Mouse (Mus musculus) heart, embryonic 16.5 days (tissue): Measurements from ENCODE around the gene Uvrag. TPM values are rescaled to one million over a fixed set of nuclear protein-coding genes. Genes with fewer than 3 reads are reported as not detected.

ENCODE experiments used
- ATAC-seq: fragments of 200-750 bp; cut with Nextera tagmentation; replicated peaks from 2 replicates; pipeline ENCODE4 v1.8.0; 2017; ENCODE audit warnings: moderate number of reproducible peaks; ENCODE audit not compliant: insufficient read depth, low FRiP score; ENCODE audit errors: extremely low read depth
- H3K27ac ChIP-seq: fragments of 300-500 bp; sonication (generic); 2 replicates; pipeline ENCODE4 v1.5.1; 2014; ENCODE audit warnings: mild to moderate bottlenecking, low read length, control low read depth, moderate library complexity
- H3K27me3 ChIP-seq: fragments of 300-500 bp; sonication (generic); 2 replicates; pipeline ENCODE4 v1.6.1; 2014; ENCODE audit warnings: low read length, mixed read lengths; ENCODE audit not compliant: control insufficient read depth, insufficient read depth
- H3K36me3 ChIP-seq: fragments of 300-500 bp; sonication (generic); 2 replicates; pipeline ENCODE4 v1.6.1; 2014; ENCODE audit not compliant: control insufficient read depth, insufficient read depth
- H3K4me1 ChIP-seq: fragments of 300-500 bp; sonication (generic); 2 replicates; pipeline ENCODE4 v1.6.1; 2014; ENCODE audit warnings: low read length, mixed read lengths; ENCODE audit not compliant: control insufficient read depth, insufficient read depth
- H3K4me2 ChIP-seq: fragments of 300-500 bp; sonication (generic); 2 replicates; pipeline ENCODE4 v1.6.1; 2014; ENCODE audit warnings: low read depth, mild to moderate bottlenecking, control low read depth, low read length
- H3K4me3 ChIP-seq: fragments of 300-500 bp; sonication (generic); 2 replicates; pipeline ENCODE4 v1.5.1; 2014; ENCODE audit warnings: mild to moderate bottlenecking, control low read depth, low read length
- H3K9ac ChIP-seq: fragments of 300-500 bp; sonication (generic); 2 replicates; pipeline ENCODE4 v1.6.1; 2014; ENCODE audit warnings: low read length, control low read depth
- H3K9me3 ChIP-seq: fragments of 300-500 bp; sonication (generic); replicated peaks from 2 replicates; pipeline ENCODE4 v1.6.1; 2016; ENCODE audit warnings: low read length; ENCODE audit not compliant: control insufficient read depth
- WGBS: fragments of 180-500 bp; shearing (Covaris S2); extraction: QIAGEN DNeasy Blood & Tissue Kit; methylation state at CpG from one replicate; pipeline ENCODE4 v1.1.7; 2014; 5-methylcytosine and 5-hydroxymethylcytosine counted together
- polyA plus RNA-seq: library from polyadenylated mRNA; unstranded; fragments of >200 nt; fragmentation: Nextera tagmentation; extraction: Ambion mirVana; gene quantifications from 2 replicates; pipeline ENCODE4 v1.2.1, GENCODE M21; 2015

Gene Uvrag
- polyA plus RNA-seq, 1 experiment from 2014 or later, result 16.3 TPM

DNA sequence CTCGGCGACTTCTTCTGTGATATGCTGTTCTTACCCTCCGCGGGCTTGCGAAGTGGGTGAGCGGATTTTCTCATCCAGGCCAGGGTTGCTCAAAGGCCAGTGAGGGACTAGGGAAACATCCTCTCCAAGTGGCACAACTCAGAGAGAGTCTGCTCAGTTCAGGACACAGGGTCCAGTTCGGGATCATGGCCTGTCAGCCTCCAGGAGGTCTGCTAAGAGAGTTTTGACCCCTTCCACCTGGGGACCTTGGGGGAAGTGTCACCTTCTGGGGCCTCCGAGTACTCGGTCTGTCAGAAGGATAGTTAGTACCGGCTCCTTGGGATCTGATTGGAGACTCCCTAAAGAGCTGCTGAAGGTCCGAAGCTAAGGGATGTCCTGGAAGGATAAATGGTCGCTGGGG, 301.6 kb downstream of the Uvrag start:
- no peak for ATAC-seq
- 4% methylated on average over 12 of the region's 12 CpGs for WGBS
- peak overlapping the region; percentile 72 for H3K9ac ChIP-seq
- no peak overlapping the region for H3K27ac ChIP-seq
- H3K36me3 ChIP-seq, result no peaks in the 10 kb centered on the region
- H3K9me3 ChIP-seq, result no peaks in the 10 kb centered on the region
- H3K4me3 ChIP-seq, result peak overlapping the region; percentile 66
- peak overlapping the region; percentile 97 for H3K4me2 ChIP-seq
- peaks cover 57% of the 10 kb centered on the region for H3K4me1 ChIP-seq
- H3K27me3 ChIP-seq, result peaks cover 19% of the 10 kb centered on the region

DNA sequence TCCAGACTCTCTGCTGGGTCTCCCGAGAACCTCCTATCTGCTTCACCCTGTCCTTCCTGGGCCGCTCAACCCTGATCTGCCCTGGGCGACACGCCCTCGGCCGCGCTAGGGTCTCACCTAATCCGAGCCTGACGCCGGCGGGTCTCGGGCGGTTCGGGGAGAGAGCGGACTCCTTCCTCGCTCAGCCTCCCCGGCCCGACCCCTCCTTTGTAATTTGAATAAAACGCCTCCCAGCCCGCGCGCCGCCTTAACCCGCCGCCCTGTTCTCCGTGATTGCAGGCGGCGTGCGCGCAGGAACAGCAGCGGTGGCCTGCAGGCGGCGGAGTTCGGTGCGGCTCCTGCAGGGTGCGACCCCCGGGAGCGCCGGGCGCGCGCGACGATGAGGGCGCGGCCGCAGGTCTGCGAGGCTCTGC, 302.2 kb downstream of the Uvrag start:
- ATAC-seq, result peak; percentile 49
- under 1% methylated on average over 48 of the region's 48 CpGs for WGBS
- H3K27me3 ChIP-seq, result peaks cover 23% of the 10 kb centered on the region
- H3K4me3 ChIP-seq, result peak overlapping the region; percentile 66
- no peaks in the 10 kb centered on the region for H3K36me3 ChIP-seq
- peaks cover 57% of the 10 kb centered on the region for H3K4me1 ChIP-seq
- no peak overlapping the region for H3K27ac ChIP-seq
- H3K9ac ChIP-seq, result peak overlapping the region; percentile 72
- H3K4me2 ChIP-seq, result peak overlapping the region; percentile 97
- H3K9me3 ChIP-seq, result no peaks in the 10 kb centered on the region

DNA sequence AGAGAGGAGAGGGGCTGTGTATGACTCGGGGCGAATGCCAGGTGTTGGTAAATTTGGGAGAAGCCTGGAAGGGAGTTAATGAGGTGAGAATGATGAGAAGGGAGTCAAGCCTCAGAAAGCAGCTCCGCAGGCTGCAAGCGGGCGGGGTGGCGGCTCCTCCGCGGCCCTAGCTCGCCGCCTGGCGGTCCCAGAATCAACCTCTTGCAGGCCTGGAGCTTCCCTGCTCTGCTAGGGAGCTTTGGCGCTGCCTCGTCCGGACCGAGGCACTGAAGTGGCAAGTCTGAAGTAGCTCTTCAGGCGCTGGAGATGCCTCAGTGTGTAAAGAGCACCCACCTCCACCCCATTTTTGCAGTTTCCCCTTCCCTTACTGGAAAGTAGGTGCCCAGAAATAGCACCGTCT, 303.0 kb downstream of the Uvrag start:
- under 1% methylated on average over 17 of the region's 17 CpGs for WGBS

DNA sequence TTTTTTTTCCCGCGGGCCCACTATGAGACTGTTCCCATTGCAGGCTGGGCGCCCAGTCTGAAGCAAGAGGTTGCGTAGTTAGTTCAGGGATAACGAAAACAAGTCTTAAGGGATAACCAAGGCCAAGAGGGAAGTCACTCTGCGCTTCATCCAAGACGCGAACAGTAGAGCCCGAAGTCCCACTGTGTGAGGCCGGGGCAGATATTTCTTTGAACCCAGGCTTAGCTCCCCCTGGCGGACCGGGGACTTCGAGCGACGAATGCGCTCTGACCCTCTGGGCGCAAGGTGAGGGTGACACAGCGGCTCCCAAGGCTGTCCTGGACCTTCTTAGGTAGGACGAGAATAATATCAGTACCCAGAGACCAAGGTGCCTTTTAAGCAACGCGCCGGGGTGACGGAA, 304.3 kb downstream of the Uvrag start:
- 2% methylated on average over 23 of the region's 23 CpGs for WGBS
- no peak overlapping the region for H3K27ac ChIP-seq
- peaks cover 46% of the 10 kb centered on the region for H3K4me1 ChIP-seq
- peak overlapping the region; percentile 69 for H3K4me3 ChIP-seq
- H3K9ac ChIP-seq, result no peak overlapping the region; the same call in 1 of the 2 replicates
- ATAC-seq, result no peak
- peaks cover 41% of the 10 kb centered on the region for H3K27me3 ChIP-seq
- no peaks in the 10 kb centered on the region for H3K9me3 ChIP-seq
- no peaks in the 10 kb centered on the region for H3K36me3 ChIP-seq
- peak overlapping the region; percentile 98 for H3K4me2 ChIP-seq

More for the DNA sequence above, 303.0 kb downstream of the Uvrag start:
- peaks cover 31% of the 10 kb centered on the region for H3K27me3 ChIP-seq
- no peaks in the 10 kb centered on the region for H3K36me3 ChIP-seq
- peak overlapping the region; percentile 97 for H3K4me2 ChIP-seq
- no peaks in the 10 kb centered on the region for H3K9me3 ChIP-seq
- H3K4me1 ChIP-seq, result peaks cover 51% of the 10 kb centered on the region
- 0 out of 2 replicates have a peak, but pooled peaks have one; percentile 37 for ATAC-seq
- H3K27ac ChIP-seq, result no peak overlapping the region
- H3K4me3 ChIP-seq, result peak overlapping the region; percentile 66
- H3K9ac ChIP-seq, result peak overlapping the region; percentile 72

DNA sequence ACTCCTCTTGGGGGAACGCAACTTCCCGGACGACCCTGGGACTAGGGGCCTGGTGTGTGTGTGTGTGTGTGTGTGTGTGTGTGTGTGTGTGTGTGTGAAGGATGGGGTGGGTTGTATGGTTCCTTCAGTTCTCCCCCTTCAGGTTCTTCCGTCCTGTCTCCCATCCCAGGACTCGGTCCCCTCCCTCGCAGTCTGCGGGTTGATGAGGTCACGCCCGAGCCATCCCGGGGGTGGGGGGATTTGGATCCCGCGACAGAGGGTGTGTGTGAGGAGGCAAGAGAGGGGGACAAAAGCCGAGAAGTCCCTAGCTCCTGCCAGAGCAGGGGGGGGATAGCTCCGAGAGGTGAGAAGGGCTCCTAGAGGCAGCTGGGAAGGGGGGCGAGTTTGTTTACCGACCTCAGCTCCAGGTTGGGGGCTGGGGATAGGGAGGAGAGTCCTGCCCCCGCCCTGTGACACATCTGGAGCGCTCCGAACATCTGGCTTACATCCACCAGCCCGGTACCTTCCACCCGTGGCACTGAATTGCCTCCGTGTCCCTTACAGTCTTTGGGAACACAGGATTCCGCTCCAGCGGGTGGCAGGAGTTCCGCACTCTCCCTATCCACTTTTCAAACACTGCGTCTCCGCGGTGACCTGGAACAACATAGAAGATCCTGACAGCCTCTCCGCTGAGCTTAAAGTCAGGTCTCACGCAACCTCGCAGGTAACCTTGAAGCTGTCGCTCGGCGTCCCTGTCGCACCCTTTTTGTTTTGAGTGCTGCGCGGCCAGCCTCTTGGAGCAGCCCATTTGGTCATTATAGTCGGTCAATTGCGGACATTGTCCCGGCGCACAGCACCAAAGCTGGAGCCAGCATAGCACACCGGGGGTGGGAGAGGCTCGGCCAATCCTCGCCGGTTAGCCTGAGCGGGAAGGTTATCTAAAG, 305.2 kb downstream of the Uvrag start:
- no peaks in the 10 kb centered on the region for H3K9me3 ChIP-seq
- no peak for ATAC-seq
- H3K4me2 ChIP-seq, result peak overlapping the region; percentile 98
- WGBS, result under 1% methylated on average over 45 of the region's 46 CpGs
- peak overlapping the region; percentile 69 for H3K4me3 ChIP-seq
- peaks cover 39% of the 10 kb centered on the region for H3K4me1 ChIP-seq
- no peaks in the 10 kb centered on the region for H3K36me3 ChIP-seq
- H3K27ac ChIP-seq, result no peak overlapping the region
- peak overlapping the region; percentile 75 for H3K9ac ChIP-seq
- peaks cover 44% of the 10 kb centered on the region for H3K27me3 ChIP-seq

Other genes starting within 250 kb of the Uvrag start
- gene Dgat2, start 41.6 kb upstream of the Uvrag start, polyA plus RNA-seq, result 38.5 and 44.9 TPM in 2 replicates
- gene Mogat2, start 97.5 kb upstream of the Uvrag start, polyA plus RNA-seq, result 0.64 and 0.95 TPM in 2 replicates
- gene Map6, start 126.3 kb upstream of the Uvrag start, polyA plus RNA-seq, result 2.2 and 2.8 TPM in 2 replicates
- gene Serpinh1, start 212.1 kb upstream of the Uvrag start, polyA plus RNA-seq, result 1,129 and 1,149 TPM in 2 replicates
- 26.9 and 28.4 TPM in 2 replicates for gene Gdpd5, start 240.3 kb upstream of the Uvrag start, polyA plus RNA-seq